Mouse (Mus musculus): ENCODE measurements around the gene Osbpl7. TPM values are rescaled to one million over a fixed set of nuclear protein-coding genes. Genes with fewer than 3 reads are reported as not detected.
A peak's percentile ranks its signal among the peaks of the same experiment; 100 is the strongest.

Gene Osbpl7
- total and polyA plus RNA-seq, 2 experiments from 2014 or later, result 12.5 to 14.6 TPM

GRCm38 (mm10) chr11:97115797-97116196 is 65.4 kb downstream of the Osbpl7 start:
- Histone ChIP-seq H3K4me2 (ENCODE audit: low read depth, low read length) (peak overlapping the region; percentile 57), H3K9ac (replicated peaks; ENCODE audit: low read length) (no peak overlapping the region), H3K4me1 (ENCODE audit: insufficient read depth, low read length) (peaks cover 5% of the 10 kb centered on the region; the same call in 1 of the 2 replicates), H3K9me3 (ENCODE audit: low read length) (no peaks in the 10 kb centered on the region), H3K4me3 (ENCODE audit: low read length) (no peak overlapping the region), H3K27ac (no peak overlapping the region), H3K27me3 (ENCODE audit: insufficient read depth, low read length) (peaks cover 39% of the 10 kb centered on the region), H3K36me3 (ENCODE audit: insufficient read depth, low read length) (no peaks in the 10 kb centered on the region)
- ATAC-seq (no peak), DNase-seq (ENCODE audit: low spot score) (no peak)
- TF ChIP-seq CTCF (IDR thresholded peaks at IDR 0.05; ENCODE audit: low read depth), result no peak
- 8% methylated on average over 11 of the region's 11 CpGs for WGBS

Small RNA genes within 50 kb of the gene (microRNA-seq; reads per million reads assigned to microRNA genes)
- gene Mir8103, result 0.53 to 0.72 reads per million in 2 experiments

Other genes with a start within 250 kb of the Osbpl7 start
- gene Nfe2l1, start 220.7 kb upstream of the Osbpl7 start, total RNA-seq (2014; rRNA removed), result 91.4 and 92.8 TPM in 2 replicates
- gene Nfe2l1, start 220.7 kb upstream of the Osbpl7 start, polyA plus RNA-seq (2015; fragmentation: Nextera tagmentation; extraction: Ambion mirVana), result 67.2 and 69.0 TPM in 2 replicates
- 6.3 and 12.6 TPM in 2 replicates for gene Copz2, start 200.8 kb upstream of the Osbpl7 start, total RNA-seq (2014; rRNA removed)
- gene Copz2, start 200.8 kb upstream of the Osbpl7 start, polyA plus RNA-seq (2015; fragmentation: Nextera tagmentation; extraction: Ambion mirVana), result 26.4 and 28.1 TPM in 2 replicates
- 44.9 and 56.5 TPM in 2 replicates for gene Cdk5rap3, start 134.1 kb upstream of the Osbpl7 start, total RNA-seq (2014; rRNA removed)
- gene Cdk5rap3, start 134.1 kb upstream of the Osbpl7 start, polyA plus RNA-seq (2015; fragmentation: Nextera tagmentation; extraction: Ambion mirVana), result 77.1 and 87.8 TPM in 2 replicates
- gene Prr15l, start 122.5 kb upstream of the Osbpl7 start, total RNA-seq (2014; rRNA removed), result 0.10 and 0.75 TPM in 2 replicates
- 0.19 and 0.71 TPM in 2 replicates for gene Prr15l, start 122.5 kb upstream of the Osbpl7 start, polyA plus RNA-seq (2015; fragmentation: Nextera tagmentation; extraction: Ambion mirVana)
- gene Pnpo, start 106.6 kb upstream of the Osbpl7 start, total RNA-seq (2014; rRNA removed), result 31.5 and 37.2 TPM in 2 replicates
- gene Pnpo, start 106.6 kb upstream of the Osbpl7 start, polyA plus RNA-seq (2015; fragmentation: Nextera tagmentation; extraction: Ambion mirVana), result 37.3 and 38.3 TPM in 2 replicates
- 7.3 and 8.8 TPM in 2 replicates for gene Sp2, start 67.7 kb upstream of the Osbpl7 start, total RNA-seq (2014; rRNA removed)
- gene Sp2, start 67.7 kb upstream of the Osbpl7 start, polyA plus RNA-seq (2015; fragmentation: Nextera tagmentation; extraction: Ambion mirVana), result 11.9 and 14.4 TPM in 2 replicates
- 0.18 and 0.99 TPM in 2 replicates for gene Sp6, start 37.2 kb upstream of the Osbpl7 start, total RNA-seq (2014; rRNA removed)
- gene Sp6, start 37.2 kb upstream of the Osbpl7 start, polyA plus RNA-seq (2015; fragmentation: Nextera tagmentation; extraction: Ambion mirVana), result 0.38 and 0.54 TPM in 2 replicates
- gene Scrn2, start 20.7 kb upstream of the Osbpl7 start, total RNA-seq (2014; rRNA removed), result 10.5 and 24.0 TPM in 2 replicates
- 12.4 and 13.8 TPM in 2 replicates for gene Scrn2, start 20.7 kb upstream of the Osbpl7 start, polyA plus RNA-seq (2015; fragmentation: Nextera tagmentation; extraction: Ambion mirVana)
- 0.36 and 3.5 TPM in 2 replicates for gene Lrrc46, start 9.2 kb upstream of the Osbpl7 start, total RNA-seq (2014; rRNA removed)
- gene Lrrc46, start 9.2 kb upstream of the Osbpl7 start, polyA plus RNA-seq (2015; fragmentation: Nextera tagmentation; extraction: Ambion mirVana), result 3.5 and 4.1 TPM in 2 replicates
- gene Mrpl10, start 9.1 kb upstream of the Osbpl7 start, total RNA-seq (2014; rRNA removed), result 64.6 and 69.3 TPM in 2 replicates
- 64.9 and 66.6 TPM in 2 replicates for gene Mrpl10, start 9.1 kb upstream of the Osbpl7 start, polyA plus RNA-seq (2015; fragmentation: Nextera tagmentation; extraction: Ambion mirVana)
- gene Tbx21, start 64.7 kb downstream of the Osbpl7 start, total RNA-seq (2014; rRNA removed), result 0.89 TPM in 1 of 2 replicates, not detected in the other
- gene Tbx21, start 64.7 kb downstream of the Osbpl7 start, polyA plus RNA-seq (2015; fragmentation: Nextera tagmentation; extraction: Ambion mirVana), result 0.11 and 0.16 TPM in 2 replicates
- gene Tbkbp1, start 100.9 kb downstream of the Osbpl7 start, total RNA-seq (2014; rRNA removed), result 45.4 and 53.8 TPM in 2 replicates
- 9.6 and 10.1 TPM in 2 replicates for gene Tbkbp1, start 100.9 kb downstream of the Osbpl7 start, polyA plus RNA-seq (2015; fragmentation: Nextera tagmentation; extraction: Ambion mirVana)
- 97.9 and 100 TPM in 2 replicates for gene Kpnb1, start 137.3 kb downstream of the Osbpl7 start, total RNA-seq (2014; rRNA removed)
- 26.1 and 26.9 TPM in 2 replicates for gene Kpnb1, start 137.3 kb downstream of the Osbpl7 start, polyA plus RNA-seq (2015; fragmentation: Nextera tagmentation; extraction: Ambion mirVana)
- 35.0 and 69.2 TPM in 2 replicates for gene Npepps, start 230.0 kb downstream of the Osbpl7 start, total RNA-seq (2014; rRNA removed)
- gene Npepps, start 230.0 kb downstream of the Osbpl7 start, polyA plus RNA-seq (2015; fragmentation: Nextera tagmentation; extraction: Ambion mirVana), result 99.8 and 102 TPM in 2 replicates